Mouse (Mus musculus): ENCODE measurements at regions not wholly inside any gene's neighbourhood (a gene's known extent, or its start where the extent isn't known, plus 50 kb on each side); places are given as distances from the start of the nearest gene placed in this dataset.
A peak's percentile ranks its signal among the peaks of the same experiment; 100 is the strongest.

DNA sequence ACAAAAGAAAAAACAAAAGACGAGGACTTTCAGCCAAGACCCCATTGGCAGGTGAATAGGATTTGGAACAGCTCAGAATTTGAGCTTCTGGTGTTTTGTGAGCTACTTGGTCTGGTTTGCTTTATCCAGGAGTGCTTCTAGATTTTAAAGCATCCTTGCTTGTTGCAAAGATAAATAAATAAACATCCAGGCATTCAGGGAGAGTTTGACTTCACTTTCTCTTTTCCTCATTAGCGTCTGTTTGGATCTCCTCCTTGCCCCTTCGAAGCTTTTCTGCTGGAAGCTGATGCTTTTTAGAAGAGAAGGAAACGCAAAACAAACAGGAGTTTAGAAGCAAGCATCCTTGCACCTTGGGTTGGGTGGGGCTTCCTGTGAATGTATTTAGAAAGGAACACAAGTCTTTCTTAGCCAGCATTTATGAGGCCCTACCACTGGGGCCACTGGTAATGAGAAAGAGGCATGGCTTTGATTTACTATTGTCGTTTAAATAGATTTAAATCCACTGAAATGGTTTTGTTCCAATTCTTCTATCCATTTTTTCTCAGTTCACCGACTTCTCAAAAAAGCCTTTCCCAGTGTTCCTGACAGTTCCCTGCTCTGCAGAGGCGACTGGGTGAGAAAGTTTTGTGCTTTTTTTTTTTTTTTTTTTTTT lies 153.9 kb upstream of the Habp2 start:
- Histone ChIP-seq H3K27me3 (ENCODE audit: control insufficient read depth, insufficient read depth, low read length) (no peaks in the 10 kb centered on the region; the same call in 1 of the 2 replicates), H3K36me3 (ENCODE audit: control insufficient read depth, insufficient read depth, low read length) (no peaks in the 10 kb centered on the region), H3K9me3 (ENCODE audit: control insufficient read depth, low read length) (no peaks in the 10 kb centered on the region), H3K9ac (ENCODE audit: low read length) (no peak overlapping the region), H3K4me2 (ENCODE audit: low read length) (no peak overlapping the region), H3K4me1 (ENCODE audit: control insufficient read depth in 2 of 2, insufficient read depth in 2 of 2, low read length in 2 of 2) (peaks cover 0 to 2% of the 10 kb centered on the region in 2 experiments; a peak in 1 of 4 replicates), H3K27ac (replicated peaks in 1 of 2; ENCODE audit: control insufficient read depth in 1 of 2, insufficient read depth in 1 of 2, low read depth in 2 of 2, low read length in 2 of 2) (no peak overlapping the region), H3K4me3 (ENCODE audit: control insufficient read depth in 1 of 2, insufficient read depth in 1 of 2, low read depth in 1 of 2, low read length in 2 of 2) (no peak overlapping the region)
- ATAC-seq (ENCODE audit: insufficient number of reproducible peaks, insufficient read depth, low FRiP score, low read depth): no peak
- WGBS: 39% methylated on average over 7 of the region's 7 CpGs

DNA sequence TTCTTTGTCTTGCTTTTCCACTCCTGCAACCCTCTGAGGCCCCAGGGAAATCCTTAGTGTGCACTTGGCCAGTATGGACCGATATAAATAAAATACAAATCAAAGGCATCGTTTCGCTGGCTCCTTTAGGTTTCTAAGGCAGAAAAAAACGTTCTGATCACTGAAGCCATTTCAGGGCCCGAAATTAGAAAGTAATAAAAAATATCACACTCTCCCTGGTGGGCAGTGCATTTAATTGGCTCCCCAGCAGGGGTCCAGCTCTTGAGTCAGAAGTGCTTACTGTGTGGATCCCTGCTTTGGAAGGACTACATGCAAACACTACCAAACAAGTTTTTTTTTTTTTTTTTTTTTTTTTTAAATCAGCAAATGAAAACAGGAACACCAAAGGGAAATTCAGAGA lies 153.4 kb upstream of the Habp2 start:
- no peaks in the 10 kb centered on the region for H3K9me3 ChIP-seq (ENCODE audit: control insufficient read depth, low read length)
- no peak overlapping the region for H3K4me2 ChIP-seq (ENCODE audit: low read length)
- no peak for ATAC-seq (ENCODE audit: insufficient number of reproducible peaks, insufficient read depth, low FRiP score, low read depth)
- no peak overlapping the region for H3K27ac ChIP-seq (replicated peaks in 1 of 2; ENCODE audit: control insufficient read depth in 1 of 2, insufficient read depth in 1 of 2, low read depth in 2 of 2, low read length in 2 of 2)
- H3K36me3 ChIP-seq (ENCODE audit: control insufficient read depth, insufficient read depth, low read length): no peaks in the 10 kb centered on the region
- H3K27me3 ChIP-seq (ENCODE audit: control insufficient read depth, insufficient read depth, low read length): no peaks in the 10 kb centered on the region; the same call in 1 of the 2 replicates
- no peak overlapping the region for H3K4me3 ChIP-seq (ENCODE audit: control insufficient read depth in 1 of 2, insufficient read depth in 1 of 2, low read depth in 1 of 2, low read length in 2 of 2)
- H3K9ac ChIP-seq (ENCODE audit: low read length): no peak overlapping the region
- peaks cover 0 to 2% of the 10 kb centered on the region in 2 experiments; a peak in 1 of 4 replicates for H3K4me1 ChIP-seq (ENCODE audit: control insufficient read depth in 2 of 2, insufficient read depth in 2 of 2, low read length in 2 of 2)
- WGBS: 22% methylated on average over 5 of the region's 5 CpGs

DNA sequence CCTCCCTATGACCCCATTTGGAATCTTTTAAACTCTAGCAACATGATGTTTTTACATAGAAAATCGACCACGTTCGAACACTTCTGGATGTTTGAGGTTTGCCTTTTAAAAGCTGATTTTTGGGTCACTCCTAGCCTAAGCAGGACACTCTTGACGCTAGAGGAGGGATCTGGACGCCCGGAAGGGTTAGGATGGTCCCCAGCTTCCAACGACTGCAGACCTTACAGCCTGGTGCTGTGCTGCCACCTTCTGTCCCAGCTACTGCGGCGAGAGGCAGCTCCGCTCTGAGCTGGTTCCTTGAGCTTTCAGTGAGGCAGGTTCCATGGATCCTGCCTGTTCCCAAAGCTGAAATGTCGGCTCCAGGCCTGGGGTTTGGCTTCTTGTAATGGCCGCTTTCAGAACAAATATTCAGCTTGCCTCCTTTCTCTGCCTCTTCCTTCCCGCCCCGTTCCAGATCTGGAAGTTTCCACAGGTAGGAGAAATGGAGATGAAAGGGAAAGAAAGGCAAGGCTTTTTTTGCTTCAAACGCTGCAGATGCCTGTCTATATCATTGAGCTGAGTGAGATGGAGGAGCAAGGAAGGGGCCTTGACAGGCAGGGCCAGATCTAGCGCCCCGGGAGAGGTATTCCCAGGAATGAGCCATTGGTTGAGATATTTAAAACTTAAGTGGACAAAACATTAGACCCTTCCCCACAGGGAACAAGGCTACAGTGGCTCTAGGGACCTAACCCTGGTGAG lies 152.7 kb upstream of the Habp2 start:
- WGBS: 13% methylated on average over 17 of the region's 17 CpGs
- no peaks in the 10 kb centered on the region for H3K36me3 ChIP-seq (ENCODE audit: control insufficient read depth, insufficient read depth, low read length)
- peak; percentile 79 for ATAC-seq (ENCODE audit: insufficient number of reproducible peaks, insufficient read depth, low FRiP score, low read depth)
- peak overlapping the region; percentile 36; the same call in 1 of the 2 replicates for H3K4me2 ChIP-seq (ENCODE audit: low read length)
- no peak overlapping the region for H3K27ac ChIP-seq (replicated peaks in 1 of 2; ENCODE audit: control insufficient read depth in 1 of 2, insufficient read depth in 1 of 2, low read depth in 2 of 2, low read length in 2 of 2)
- no peaks in the 10 kb centered on the region for H3K9me3 ChIP-seq (ENCODE audit: control insufficient read depth, low read length)
- H3K9ac ChIP-seq (ENCODE audit: low read length): no peak overlapping the region
- H3K4me1 ChIP-seq (ENCODE audit: control insufficient read depth in 2 of 2, insufficient read depth in 2 of 2, low read length in 2 of 2): peaks cover 0 to 2% of the 10 kb centered on the region in 2 experiments; a peak in 1 of 4 replicates
- H3K4me3 ChIP-seq (ENCODE audit: control insufficient read depth in 1 of 2, insufficient read depth in 1 of 2, low read depth in 1 of 2, low read length in 2 of 2): no peak overlapping the region
- no peaks in the 10 kb centered on the region; the same call in 1 of the 2 replicates for H3K27me3 ChIP-seq (ENCODE audit: control insufficient read depth, insufficient read depth, low read length)

DNA sequence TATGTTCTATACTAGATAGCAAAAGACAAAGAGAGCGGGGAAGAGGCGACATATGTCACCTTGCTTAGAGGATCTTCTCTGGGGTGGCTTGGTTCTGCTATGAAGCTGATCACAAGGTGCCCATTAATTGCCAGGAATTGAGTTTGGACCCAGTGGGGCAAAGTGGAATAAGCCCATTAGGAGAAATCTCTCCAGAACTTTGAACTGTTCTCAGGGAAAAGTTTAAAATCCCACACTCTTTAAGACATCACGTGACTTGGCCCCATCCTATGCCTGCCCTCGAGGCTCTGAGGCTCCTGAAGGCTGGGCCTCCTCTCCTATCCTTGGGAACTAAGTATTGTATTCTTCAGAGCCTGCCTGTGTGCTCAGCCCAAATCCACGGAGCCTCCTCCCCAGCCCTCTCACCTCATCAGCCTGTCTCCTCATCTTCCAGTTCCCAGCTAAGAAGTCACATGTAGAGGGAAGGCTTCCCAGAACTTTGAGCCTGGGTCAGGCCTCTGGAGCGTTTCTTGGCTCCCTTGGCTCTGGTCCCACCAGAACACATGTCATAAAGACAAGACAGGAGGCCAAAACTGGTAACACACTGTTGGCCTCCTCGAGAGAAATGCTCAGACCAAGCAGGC lies 151.5 kb upstream of the Habp2 start:
- H3K4me2 ChIP-seq (ENCODE audit: low read length): no peak overlapping the region
- 68% methylated on average over 7 of the region's 7 CpGs for WGBS
- no peak for ATAC-seq (ENCODE audit: insufficient number of reproducible peaks, insufficient read depth, low FRiP score, low read depth)

DNA sequence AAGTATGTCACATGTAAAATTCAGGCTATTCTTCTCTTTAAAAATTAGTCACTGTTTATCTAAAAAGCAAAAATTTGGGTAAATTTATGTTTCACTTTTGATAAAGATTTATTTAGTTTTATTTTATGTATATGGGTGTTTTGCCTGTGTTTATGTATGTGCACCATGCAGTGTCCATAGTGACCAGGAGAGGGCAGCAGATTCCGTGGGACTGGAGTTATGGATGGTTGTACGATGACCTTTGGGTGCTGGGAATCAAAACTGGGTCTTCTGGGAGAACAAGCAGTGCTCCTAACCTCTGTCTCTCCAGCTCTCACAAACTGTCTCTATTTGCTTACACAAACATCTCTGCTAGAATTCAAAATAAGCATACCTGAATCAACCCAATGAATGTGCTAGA lies 146.4 kb upstream of the Habp2 start:
- Histone ChIP-seq H3K36me3 (ENCODE audit: control insufficient read depth, insufficient read depth, low read length) (no peaks in the 10 kb centered on the region), H3K27me3 (ENCODE audit: control insufficient read depth, insufficient read depth, low read length) (no peaks in the 10 kb centered on the region), H3K9ac (ENCODE audit: low read length) (no peak overlapping the region), H3K4me2 (ENCODE audit: low read length) (no peak overlapping the region), H3K4me3 (ENCODE audit: control insufficient read depth in 1 of 2, insufficient read depth in 1 of 2, low read depth in 1 of 2, low read length in 2 of 2) (no peak overlapping the region), H3K27ac (replicated peaks in 1 of 2; ENCODE audit: control insufficient read depth in 1 of 2, insufficient read depth in 1 of 2, low read depth in 2 of 2, low read length in 2 of 2) (no peak overlapping the region), H3K4me1 (ENCODE audit: control insufficient read depth in 2 of 2, insufficient read depth in 2 of 2, low read length in 2 of 2) (no peaks in the 10 kb centered on the region), H3K9me3 (ENCODE audit: control insufficient read depth, low read length) (peaks cover 17% of the 10 kb centered on the region)
- ATAC-seq (ENCODE audit: insufficient number of reproducible peaks, insufficient read depth, low FRiP score, low read depth): no peak
- 75% methylated on average over 2 of the region's 2 CpGs for WGBS

More for the DNA sequence above, 151.5 kb upstream of the Habp2 start:
- Histone ChIP-seq H3K9me3 (ENCODE audit: control insufficient read depth, low read length) (no peaks in the 10 kb centered on the region), H3K36me3 (ENCODE audit: control insufficient read depth, insufficient read depth, low read length) (no peaks in the 10 kb centered on the region), H3K27me3 (ENCODE audit: control insufficient read depth, insufficient read depth, low read length) (no peaks in the 10 kb centered on the region; the same call in 1 of the 2 replicates), H3K4me1 (ENCODE audit: control insufficient read depth in 2 of 2, insufficient read depth in 2 of 2, low read length in 2 of 2) (peaks cover 0 to 2% of the 10 kb centered on the region in 2 experiments; a peak in 1 of 4 replicates), H3K9ac (ENCODE audit: low read length) (no peak overlapping the region), H3K4me3 (ENCODE audit: control insufficient read depth in 1 of 2, insufficient read depth in 1 of 2, low read depth in 1 of 2, low read length in 2 of 2) (no peak overlapping the region), H3K27ac (replicated peaks in 1 of 2; ENCODE audit: control insufficient read depth in 1 of 2, insufficient read depth in 1 of 2, low read depth in 2 of 2, low read length in 2 of 2) (no peak overlapping the region)

DNA sequence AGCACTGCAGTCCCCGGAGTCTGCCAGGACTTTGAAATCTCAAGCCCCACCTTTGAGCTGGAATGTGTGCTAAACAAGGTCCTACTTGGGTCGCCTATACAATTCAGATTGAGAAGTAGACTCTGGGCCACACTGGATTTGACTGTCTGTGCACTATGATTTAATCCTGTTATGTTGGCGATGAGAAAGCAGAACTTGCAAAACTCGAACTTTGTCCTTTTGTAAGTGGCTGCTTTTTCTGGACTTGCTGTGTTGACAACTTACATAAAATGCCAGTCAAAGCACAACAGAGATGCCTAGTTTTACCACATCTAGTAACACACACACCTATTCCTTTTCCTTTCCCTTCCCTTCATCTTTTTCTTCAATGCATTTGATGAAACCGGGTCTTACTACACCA lies 142.7 kb upstream of the Habp2 start:
- no peak overlapping the region for H3K9ac ChIP-seq (ENCODE audit: low read length)
- no peaks in the 10 kb centered on the region for H3K27me3 ChIP-seq (ENCODE audit: control insufficient read depth, insufficient read depth, low read length)
- ATAC-seq (ENCODE audit: insufficient number of reproducible peaks, insufficient read depth, low FRiP score, low read depth): no peak
- H3K36me3 ChIP-seq (ENCODE audit: control insufficient read depth, insufficient read depth, low read length): no peaks in the 10 kb centered on the region
- H3K4me2 ChIP-seq (ENCODE audit: low read length): no peak overlapping the region
- peaks cover 17% of the 10 kb centered on the region for H3K9me3 ChIP-seq (ENCODE audit: control insufficient read depth, low read length)
- H3K27ac ChIP-seq (replicated peaks in 1 of 2; ENCODE audit: control insufficient read depth in 1 of 2, insufficient read depth in 1 of 2, low read depth in 2 of 2, low read length in 2 of 2): no peak overlapping the region
- WGBS: 80% methylated on average over 5 of the region's 5 CpGs
- H3K4me1 ChIP-seq (ENCODE audit: control insufficient read depth in 2 of 2, insufficient read depth in 2 of 2, low read length in 2 of 2): no peaks in the 10 kb centered on the region
- H3K4me3 ChIP-seq (ENCODE audit: control insufficient read depth in 1 of 2, insufficient read depth in 1 of 2, low read depth in 1 of 2, low read length in 2 of 2): no peak overlapping the region

DNA sequence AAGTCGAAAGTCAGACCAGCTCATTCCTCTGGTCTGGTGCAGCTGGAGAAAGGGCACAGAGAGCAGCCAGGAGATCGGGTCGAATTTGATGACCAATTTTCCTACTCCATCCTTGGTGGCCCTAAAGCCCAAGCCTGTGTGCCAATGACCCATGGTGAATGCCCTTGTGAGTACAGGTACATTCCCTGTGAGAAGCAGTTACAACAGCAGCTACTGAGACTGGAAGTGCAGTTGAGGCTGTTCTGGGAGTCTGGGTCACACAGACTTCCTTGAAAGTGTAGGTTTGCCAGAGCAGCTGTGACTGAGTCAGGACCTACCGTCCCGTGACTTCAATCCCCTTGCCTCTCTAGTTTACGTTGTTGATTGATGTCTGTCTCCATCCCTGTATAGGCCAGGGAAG lies 129.8 kb upstream of the Habp2 start:
- no peaks in the 10 kb centered on the region for H3K27me3 ChIP-seq (ENCODE audit: control insufficient read depth, insufficient read depth, low read length)
- H3K4me3 ChIP-seq (ENCODE audit: control insufficient read depth in 1 of 2, insufficient read depth in 1 of 2, low read depth in 1 of 2, low read length in 2 of 2): no peak overlapping the region
- no peak overlapping the region for H3K9ac ChIP-seq (ENCODE audit: low read length)
- no peaks in the 10 kb centered on the region for H3K36me3 ChIP-seq (ENCODE audit: control insufficient read depth, insufficient read depth, low read length)
- no peaks in the 10 kb centered on the region for H3K4me1 ChIP-seq (ENCODE audit: control insufficient read depth in 2 of 2, insufficient read depth in 2 of 2, low read length in 2 of 2)
- H3K9me3 ChIP-seq (ENCODE audit: control insufficient read depth, low read length): no peaks in the 10 kb centered on the region
- no peak overlapping the region for H3K4me2 ChIP-seq (ENCODE audit: low read length)
- 74% methylated on average over 6 of the region's 6 CpGs for WGBS
- no peak for ATAC-seq (ENCODE audit: insufficient number of reproducible peaks, insufficient read depth, low FRiP score, low read depth)
- no peak overlapping the region for H3K27ac ChIP-seq (replicated peaks in 1 of 2; ENCODE audit: control insufficient read depth in 1 of 2, insufficient read depth in 1 of 2, low read depth in 2 of 2, low read length in 2 of 2)
